Mouse (Mus musculus) megakaryocyte, embryonic 14.5 days (primary cell): ENCODE measurements around the gene Sv2a.

Experiments
- FLI1 ChIP-seq: IDR thresholded peaks from 2 replicates; pipeline ENCODE4 v1.6.1; 2012; ENCODE audit warnings: low read length, inconsistent platforms, mixed read lengths
- GATA1 ChIP-seq: IDR thresholded peaks from 3 replicates; pipeline ENCODE4 v1.6.1; 2012; ENCODE audit warnings: mixed read lengths, low read length, inconsistent platforms, borderline replicate concordance

GRCm38 (mm10) chr3:96161869-96162840, 18.8 kb upstream of the Sv2a start, which contains the start of gene Mtmr11:
- TF ChIP-seq GATA1 (no peak), FLI1 (no peak)
